Mouse (Mus musculus) megakaryocyte progenitor cell, adult 5-6 weeks (primary cell): ENCODE measurements around the gene Rnaset2a. TPM values are rescaled to one million over a fixed set of nuclear protein-coding genes. Genes with fewer than 3 reads are reported as not detected.
A peak's percentile ranks its signal among the peaks of the same experiment; 100 is the strongest.
"Not testable (repeated sequence)": the region's sequence is repeated elsewhere in the genome, so short reads cannot be mapped to it uniquely, and the experiment has no call there.

Experiments used
- ATAC-seq: replicated peaks from 2 replicates; pipeline ENCODE4 v1.8.0; 2016; ENCODE audit warnings: mild to moderate bottlenecking, moderate TSS enrichment, inconsistent platforms; ENCODE audit not compliant: poor library complexity
- total RNA-seq, 2 experiments: library from RNA; stranded (forward) in 1 of 2; stranded (reverse) in 1 of 2; fragments of 157-497, 149-512 nt in 1 of 2; fragments of 200-1000 nt in 1 of 2; gene quantifications; 2 replicates each; pipeline versions ENCODE4 v1.2.3 to v1.2.4; 2015 to 2017

Gene Rnaset2a
- total RNA-seq, 2 experiments from 2014 or later = 72.3 to 73.9 TPM

- ATAC-seq = not testable (repeated sequence)
Measured at GRCm38 (mm10) chr17:8143802-8144673, 3.9 kb downstream of the Rnaset2a start.

- ATAC-seq = peak; percentile 89
Measured at GRCm38 (mm10) chr17:8140210-8140609, 7.7 kb downstream of the Rnaset2a start.

DNA sequence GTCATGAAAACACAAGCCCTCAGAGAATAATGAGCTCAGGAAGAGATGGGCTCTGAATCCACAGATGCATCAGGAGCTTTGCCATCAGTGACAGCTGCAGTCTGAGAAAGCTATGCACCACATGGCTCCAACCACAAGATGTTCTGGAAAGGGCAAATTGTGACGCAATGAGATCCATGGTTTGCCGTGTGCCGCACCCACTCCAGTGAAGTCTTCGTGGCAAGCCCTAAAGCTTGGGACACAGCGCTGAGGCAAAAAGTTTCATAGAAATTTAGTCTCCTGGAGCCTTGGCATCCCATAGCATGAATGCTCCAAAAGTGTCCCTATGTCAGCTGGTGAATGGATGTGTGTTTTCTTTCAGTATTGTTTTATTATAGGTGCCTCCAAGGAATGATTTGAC, 9.8 kb downstream of the Rnaset2a start:
- not testable (repeated sequence) for ATAC-seq

GRCm38 (mm10) chr17:8130849-8131248, 17.0 kb downstream of the Rnaset2a start:
- not testable (repeated sequence) for ATAC-seq

DNA sequence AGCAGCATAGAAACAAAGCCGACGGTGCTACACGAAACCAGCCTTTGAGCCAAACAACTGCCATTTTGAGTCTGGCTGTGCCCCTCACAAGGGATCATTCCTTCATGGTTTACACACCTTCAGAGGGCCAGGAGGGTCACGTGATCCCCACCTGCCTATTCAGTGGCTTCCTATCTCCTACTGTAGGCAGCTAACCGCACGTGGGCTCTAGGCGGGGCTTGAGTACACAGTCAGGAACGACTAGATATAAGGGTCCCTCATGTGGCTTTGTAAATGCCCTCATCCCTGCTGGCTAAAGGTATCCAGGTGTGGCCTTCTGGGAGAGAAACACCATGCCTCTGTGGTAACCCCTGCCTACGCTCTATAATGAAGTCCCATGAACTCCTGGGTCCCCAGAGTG, 18.3 kb downstream of the Rnaset2a start:
- ATAC-seq = not testable (repeated sequence)

- 0 out of 2 replicates have a peak, but pooled peaks have one; percentile 26 for ATAC-seq
Measured at GRCm38 (mm10) chr17:8128326-8128993, 19.4 kb downstream of the Rnaset2a start.

DNA sequence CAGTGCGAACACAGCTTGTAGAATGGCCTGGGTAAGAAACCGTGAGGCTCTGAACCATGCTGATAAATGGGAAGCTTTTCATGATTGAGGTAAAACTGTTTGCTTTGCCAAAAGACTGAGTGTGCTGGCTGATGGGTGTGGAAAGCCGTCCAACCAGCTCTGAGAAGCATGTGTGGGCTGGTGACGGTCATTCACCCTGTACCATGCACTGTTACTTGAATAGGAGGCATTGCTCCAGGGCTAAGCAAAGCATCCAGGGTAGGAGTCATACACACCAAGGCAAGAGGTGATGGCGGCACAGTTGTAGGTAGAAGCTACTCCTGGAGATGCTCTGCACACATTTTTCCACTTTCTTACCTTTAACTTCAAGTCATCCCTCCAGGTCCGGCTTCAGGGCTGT, 23.3 kb downstream of the Rnaset2a start:
- ATAC-seq = not testable (repeated sequence)

DNA sequence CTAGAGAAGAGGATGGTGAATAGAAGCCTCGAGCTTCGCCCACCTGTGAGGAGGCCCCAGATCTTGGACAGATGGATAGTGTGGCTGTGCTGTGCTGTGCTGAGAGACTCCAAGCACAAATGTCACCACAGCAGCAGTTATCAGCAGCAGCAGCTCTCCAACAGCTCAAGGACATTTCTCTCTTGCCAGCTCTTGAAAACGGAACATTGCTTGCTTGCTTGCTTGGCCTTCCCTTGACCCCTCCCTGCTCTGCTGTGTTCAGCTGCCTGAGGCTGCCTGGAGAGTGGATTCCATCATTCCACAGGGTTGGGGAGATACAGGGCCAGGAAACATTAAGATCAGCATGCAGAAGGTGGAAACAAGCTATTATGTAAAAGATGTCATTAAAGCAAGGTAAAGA, 24.9 kb downstream of the Rnaset2a start:
- ATAC-seq = peak; percentile 37; the same call in 1 of the 2 replicates

DNA sequence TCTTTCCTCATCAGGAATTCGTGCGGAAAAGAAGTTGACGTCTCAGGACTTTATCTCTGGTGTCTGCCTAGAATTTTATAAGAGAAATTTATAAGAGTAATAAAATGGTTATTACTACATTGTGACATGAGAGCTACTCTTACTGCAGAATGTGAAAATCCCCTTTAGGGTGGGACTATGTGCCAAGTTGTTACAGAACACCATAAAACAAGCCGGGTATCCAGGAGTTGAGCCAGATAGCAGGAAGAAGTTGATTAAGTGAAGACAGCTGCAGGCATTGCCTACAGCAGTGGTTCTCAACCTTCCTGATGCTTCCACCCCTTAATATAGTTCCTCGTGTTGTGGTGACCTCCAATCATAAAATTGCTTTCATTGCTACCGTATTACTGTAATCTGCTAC, 31.0 kb downstream of the Rnaset2a start:
- ATAC-seq = not testable (repeated sequence)

DNA sequence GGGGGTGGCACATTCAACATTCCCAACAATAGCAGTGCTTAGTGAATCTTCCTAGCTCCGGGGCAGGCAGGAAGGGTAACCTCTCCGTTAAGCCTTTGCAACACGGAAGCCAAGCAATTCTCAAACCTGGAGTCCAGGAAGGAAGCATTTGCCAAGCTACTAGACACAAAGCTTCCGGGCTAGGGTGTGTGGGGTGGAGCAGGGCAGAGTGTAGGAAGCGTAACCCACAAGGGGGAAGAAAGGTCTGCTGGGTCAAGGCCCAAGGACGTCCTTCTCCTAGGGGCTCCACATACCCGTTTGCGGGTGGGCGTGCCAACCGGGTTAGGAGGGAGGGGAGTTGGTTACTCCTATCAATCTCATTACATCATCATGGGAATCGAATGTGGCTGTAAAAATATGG, 31.5 kb downstream of the Rnaset2a start:
- peak; percentile 93 for ATAC-seq

GRCm38 (mm10) chr17:8112199-8112598, 35.7 kb downstream of the Rnaset2a start:
- ATAC-seq = peak; percentile 38; the same call in 1 of the 2 replicates

DNA sequence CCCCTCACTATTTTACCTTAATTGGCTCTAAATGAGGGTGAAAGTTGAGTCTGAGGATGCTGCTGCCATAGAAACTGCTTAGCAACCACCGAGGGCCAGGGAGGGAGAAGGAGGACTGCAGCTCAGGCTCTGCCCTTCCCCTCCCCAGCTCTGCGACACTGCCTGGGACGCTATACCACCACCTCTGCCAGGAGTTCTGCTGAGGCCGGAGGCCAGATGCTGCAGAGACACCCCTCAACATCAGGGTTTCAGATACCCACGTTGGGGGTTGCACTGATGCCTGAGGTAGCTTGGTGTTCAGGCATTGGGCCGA, 46.6 kb downstream of the Rnaset2a start:
- not testable (repeated sequence) for ATAC-seq

- not testable (repeated sequence) for ATAC-seq
Measured at GRCm38 (mm10) chr17:8100405-8101296, 47.2 kb downstream of the Rnaset2a start.

GRCm38 (mm10) chr17:8096199-8096598, 51.7 kb downstream of the Rnaset2a start:
- ATAC-seq = not testable (repeated sequence)

GRCm38 (mm10) chr17:8095653-8096052, 52.2 kb downstream of the Rnaset2a start:
- ATAC-seq = not testable (repeated sequence)

DNA sequence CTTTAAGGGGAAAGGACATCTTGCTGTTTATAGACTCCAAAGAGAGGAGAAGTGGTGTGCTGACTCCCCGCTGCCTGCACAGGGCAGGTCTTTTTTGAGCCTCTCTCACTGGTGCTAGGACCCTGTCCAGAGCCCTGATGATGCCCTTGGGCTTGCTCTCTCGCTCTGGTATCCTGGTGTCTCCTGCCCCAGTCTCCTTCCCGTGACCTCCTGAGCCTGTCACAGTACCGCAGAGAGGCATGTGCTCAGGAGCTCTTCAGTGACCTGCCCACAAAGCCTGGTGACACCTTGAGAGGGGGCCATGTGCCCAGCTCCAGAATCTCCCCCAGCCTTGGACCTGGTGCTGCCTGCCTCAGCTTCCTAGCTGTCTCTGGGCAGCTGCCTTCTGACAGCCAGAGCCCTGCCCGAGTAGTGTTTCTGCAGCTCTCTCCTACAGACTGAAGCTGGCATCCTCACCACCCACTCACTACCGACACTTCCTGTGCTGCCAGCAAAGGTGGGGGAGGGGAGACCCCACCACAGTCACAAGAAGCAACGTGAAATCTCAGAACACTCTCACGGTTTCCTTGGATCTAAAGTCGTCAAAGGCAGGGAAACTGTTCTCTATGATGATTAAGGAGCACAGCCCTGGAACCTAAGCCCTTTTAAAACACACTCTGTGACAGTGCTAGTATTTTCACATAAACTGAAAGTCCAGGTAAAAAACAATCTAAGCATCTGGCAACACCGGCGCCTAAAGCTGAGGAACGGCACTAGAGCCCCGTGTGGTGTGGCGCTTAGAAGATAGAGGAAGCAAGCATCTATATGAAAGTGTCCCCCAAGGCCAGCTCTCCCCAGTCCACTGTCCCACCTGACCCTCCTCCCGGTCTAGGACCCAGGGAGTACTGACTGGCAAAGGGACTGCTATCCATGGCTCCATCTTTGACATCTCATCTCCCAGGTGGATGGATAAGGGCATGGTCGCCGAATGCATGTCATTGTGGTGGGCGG, 55.1 kb downstream of the Rnaset2a start:
- ATAC-seq = peak; percentile 46; the same call in 1 of the 2 replicates

DNA sequence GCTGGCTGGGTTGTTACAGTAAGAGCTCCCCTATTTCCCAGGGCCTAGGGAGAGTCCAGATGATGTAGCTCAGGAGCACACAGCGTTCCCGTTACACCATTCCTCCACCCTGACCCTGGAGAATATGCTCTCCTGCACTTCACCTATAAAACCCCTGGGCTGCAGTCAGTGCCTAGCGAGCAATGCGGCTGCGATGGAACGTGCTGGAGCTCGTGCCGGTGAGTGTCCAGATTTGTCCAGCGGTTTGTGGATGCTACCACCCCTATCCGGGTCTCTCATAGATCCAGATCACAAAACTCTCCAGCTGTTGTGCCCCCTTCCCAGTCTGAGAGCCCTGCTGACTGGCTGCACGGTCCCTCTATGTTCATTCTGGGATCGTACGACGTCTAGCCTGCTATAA, 56.6 kb downstream of the Rnaset2a start:
- not testable (repeated sequence) for ATAC-seq

- ATAC-seq = 0 out of 2 replicates have a peak, but pooled peaks have one; percentile 11
Measured at GRCm38 (mm10) chr17:8069847-8070246, 78.0 kb downstream of the Rnaset2a start.
